Mouse (Mus musculus) myocyte (in vitro differentiated cells): Measurements from ENCODE around the gene Fgd3. TPM values are rescaled to one million over a fixed set of nuclear protein-coding genes. Genes with fewer than 3 reads are reported as not detected.
A peak's percentile ranks its signal among the peaks of the same experiment; 100 is the strongest.

Experiments
- H3K27me3 ChIP-seq: one replicate; pipeline ENCODE4 v1.6.1; 2011; ENCODE audit not compliant: control insufficient read depth, insufficient read depth, insufficient read length
- H3K36me3 ChIP-seq: one replicate; pipeline ENCODE4 v1.6.1; 2011; ENCODE audit not compliant: control insufficient read depth, insufficient read depth
- H3K4me2 ChIP-seq: one replicate; pipeline ENCODE4 v1.6.1; 2011; ENCODE audit warnings: low read depth, control low read depth
- H3K4me3 ChIP-seq: one replicate; pipeline ENCODE4 v1.5.1; 2011; ENCODE audit warnings: mild to moderate bottlenecking, control low read depth, moderate library complexity
- H3K79me2 ChIP-seq: one replicate; pipeline ENCODE4 v1.6.1; 2011; ENCODE audit not compliant: control insufficient read depth, insufficient read depth
- H3ac ChIP-seq: one replicate; pipeline ENCODE4 v1.6.1; 2011; ENCODE audit not compliant: control insufficient read depth, insufficient read length
- CEBPB ChIP-seq: IDR thresholded peaks from 2 replicates; pipeline ENCODE4 v1.6.1; 2011; ENCODE audit warnings: mild to moderate bottlenecking, moderate library complexity; ENCODE audit not compliant: poor library complexity, insufficient read depth, severe bottlenecking
- E2F4 ChIP-seq: IDR thresholded peaks from one replicate; pipeline ENCODE4 v1.6.1; 2011; ENCODE audit warnings: mild to moderate bottlenecking, control low read depth, moderate library complexity; ENCODE audit not compliant: insufficient read depth
- MAX ChIP-seq: IDR thresholded peaks from one replicate; pipeline ENCODE4 v1.6.1; 2011; ENCODE audit warnings: low read depth, mild to moderate bottlenecking, control low read depth
- MYOD1 ChIP-seq, 3 experiments: IDR thresholded peaks; one replicate each; pipeline ENCODE4 v1.6.1; 2011; ENCODE audit warnings: control low read depth in 2 of 3, low read depth in 2 of 3, mild to moderate bottlenecking in 2 of 3, moderate library complexity in 1 of 3; ENCODE audit not compliant: insufficient read length in 2 of 3, control insufficient read depth in 1 of 3
- MYOG ChIP-seq, 3 experiments: IDR thresholded peaks; one replicate each; pipeline ENCODE4 v1.6.1; 2011; ENCODE audit warnings: control low read depth in 2 of 3, low read depth in 2 of 3, mild to moderate bottlenecking in 2 of 3; ENCODE audit not compliant: insufficient read length in 2 of 3, control insufficient read depth in 1 of 3, insufficient read depth in 1 of 3
- POLR2A ChIP-seq: IDR thresholded peaks from one replicate; pipeline ENCODE4 v1.6.1; 2011; ENCODE audit warnings: low read depth, mild to moderate bottlenecking, control low read depth, moderate library complexity; ENCODE audit not compliant: insufficient read length
- POLR2AphosphoS2 ChIP-seq: IDR thresholded peaks from one replicate; pipeline ENCODE4 v1.6.1; 2011; ENCODE audit warnings: low read depth, control low read depth; ENCODE audit not compliant: insufficient read length
- REST ChIP-seq: IDR thresholded peaks from one replicate; pipeline ENCODE4 v1.6.1; 2011; ENCODE audit warnings: mild to moderate bottlenecking, control low read depth, moderate library complexity; ENCODE audit not compliant: insufficient read depth, insufficient read length
- SRF ChIP-seq: IDR thresholded peaks from one replicate; pipeline ENCODE4 v1.6.1; 2011; ENCODE audit warnings: low read depth; ENCODE audit not compliant: control insufficient read depth, insufficient read length
- TCF12 ChIP-seq: IDR thresholded peaks from one replicate; pipeline ENCODE4 v1.6.1; 2011; ENCODE audit warnings: mild to moderate bottlenecking, control low read depth; ENCODE audit not compliant: poor library complexity, insufficient read depth, severe bottlenecking
- TCF3 ChIP-seq: IDR thresholded peaks from one replicate; pipeline ENCODE4 v1.6.1; 2011; ENCODE audit warnings: low read depth, control low read depth; ENCODE audit not compliant: insufficient read length
- USF1 ChIP-seq: IDR thresholded peaks from one replicate; pipeline ENCODE4 v1.6.1; 2011; ENCODE audit warnings: low read depth, mild to moderate bottlenecking, control low read depth, moderate library complexity
- polyA plus RNA-seq: library from polyadenylated mRNA; unstranded; fragments of >200 nt; fragmentation: generic; extraction: Trizol; gene quantifications from one replicate; pipeline ENCODE4 v1.2.1, GENCODE M21; 2012; ENCODE audit warnings: missing spikeins

Gene Fgd3
- polyA plus RNA-seq, 1 experiment: 15.5 TPM

DNA sequence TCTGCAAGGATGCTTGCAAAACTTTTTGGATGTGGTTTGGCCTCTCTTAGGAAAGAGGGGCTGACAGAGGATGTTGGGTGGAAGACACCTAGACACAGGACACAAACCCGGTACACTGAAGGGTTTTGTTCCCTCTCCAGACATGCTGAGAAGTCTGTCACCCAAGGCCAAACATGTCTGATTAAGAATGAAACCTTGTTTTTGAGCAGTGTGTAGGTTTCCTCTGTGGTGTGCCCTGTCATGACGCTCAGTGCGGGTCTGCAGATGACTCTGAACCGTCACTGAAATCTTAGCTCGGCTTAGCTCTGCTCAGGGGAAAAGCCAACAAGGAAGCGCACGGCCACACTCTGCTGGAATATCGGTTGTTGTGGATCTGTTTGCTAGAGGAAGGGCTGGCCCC is 49.6 kb downstream of the Fgd3 start:
- no peak overlapping the region for H3ac ChIP-seq
- no peaks in the 10 kb centered on the region for H3K27me3 ChIP-seq
- no peak overlapping the region for H3K4me3 ChIP-seq
- TF ChIP-seq SRF: no peak
- no peak overlapping the region for H3K4me2 ChIP-seq
- peaks cover 18% of the 10 kb centered on the region for H3K36me3 ChIP-seq
- no peaks in the 10 kb centered on the region for H3K79me2 ChIP-seq

DNA sequence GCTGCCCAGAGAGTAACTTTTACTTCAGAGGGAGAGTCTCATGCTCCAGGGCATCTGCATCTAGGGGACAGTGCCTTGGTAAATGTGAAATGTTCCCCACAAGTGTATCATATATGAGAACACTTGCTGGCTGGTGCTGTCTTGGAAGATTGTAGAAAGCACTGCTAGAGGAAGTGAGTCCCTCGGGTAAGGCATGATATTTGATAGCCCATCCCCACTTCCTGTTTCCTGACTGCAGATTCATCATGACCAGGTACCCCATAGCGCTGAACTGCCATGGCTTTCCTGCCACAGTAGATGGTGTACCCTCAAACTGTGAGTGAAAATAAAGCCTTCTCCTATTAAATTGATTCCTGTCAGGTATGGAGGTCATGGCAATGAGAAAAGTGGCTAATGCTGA is 52.5 kb downstream of the Fgd3 start:
- TF ChIP-seq POLR2AphosphoS2: no peak
- TF ChIP-seq POLR2A: no peak
- TF ChIP-seq TCF12: no peak
- TF ChIP-seq USF1: no peak
- TF ChIP-seq MYOG (IDR thresholded peaks at IDR 0.05; ENCODE audit: control insufficient read depth in 1 of 3, insufficient read depth in 1 of 3, insufficient read length in 2 of 3, low read depth in 2 of 3): no peak
- no peak for TF ChIP-seq E2F4
- TF ChIP-seq CEBPB: no peak
- no peak for TF ChIP-seq MAX
- no peak for TF ChIP-seq SRF
- no peak for TF ChIP-seq REST
- no peak for TF ChIP-seq TCF3
- TF ChIP-seq MYOD1 (IDR thresholded peaks at IDR 0.05; ENCODE audit: control insufficient read depth in 1 of 3, insufficient read length in 2 of 3, low read depth in 2 of 3): no peak

DNA sequence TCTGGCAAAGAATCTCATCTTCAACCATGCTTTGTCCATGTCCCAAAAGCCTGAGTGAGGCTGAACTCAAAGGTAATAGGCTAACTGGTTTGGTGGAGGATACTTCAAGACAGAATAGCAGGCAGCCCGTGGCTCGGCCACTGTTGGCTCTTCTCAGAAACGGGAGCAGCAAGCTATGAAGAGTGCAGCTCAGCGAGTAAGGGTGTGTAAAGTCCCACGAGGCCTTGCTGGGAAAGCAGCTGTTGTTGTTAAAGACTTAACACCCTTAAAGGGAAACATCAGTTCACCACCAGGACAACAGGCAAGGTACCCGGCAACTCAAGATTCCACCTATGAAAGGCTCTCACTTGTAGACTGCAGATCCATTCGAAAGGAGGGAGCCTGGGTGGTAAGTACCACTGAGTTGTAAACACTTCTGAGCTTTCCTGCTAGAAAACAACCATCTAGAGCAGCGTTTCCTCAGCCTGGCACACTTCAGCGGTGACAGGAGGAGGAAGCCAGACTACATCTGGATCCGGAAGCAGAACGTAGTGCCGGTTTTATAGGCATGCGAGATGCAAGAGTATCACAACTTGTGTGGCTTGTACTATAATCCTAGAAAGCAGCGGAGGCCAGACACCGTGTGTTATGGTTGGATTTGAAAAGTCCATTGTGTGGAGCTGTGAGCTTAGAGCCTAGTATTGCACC is 59.9 kb downstream of the Fgd3 start:
- no peaks in the 10 kb centered on the region for H3K27me3 ChIP-seq
- H3K36me3 ChIP-seq: peaks cover 7% of the 10 kb centered on the region
- no peak overlapping the region for H3ac ChIP-seq
- TF ChIP-seq MYOG (IDR thresholded peaks at IDR 0.05; ENCODE audit: control insufficient read depth in 1 of 3, insufficient read depth in 1 of 3, insufficient read length in 2 of 3, low read depth in 2 of 3): peak in 1 of 3 experiments; percentile 20
- TF ChIP-seq MYOD1 (IDR thresholded peaks at IDR 0.05; ENCODE audit: control insufficient read depth in 1 of 3, insufficient read length in 2 of 3, low read depth in 2 of 3): peak in 1 of 3 experiments; percentile 24
- TF ChIP-seq SRF: no peak
- no peaks in the 10 kb centered on the region for H3K79me2 ChIP-seq
- H3K4me3 ChIP-seq: no peak overlapping the region
- H3K4me2 ChIP-seq: no peak overlapping the region

More for the DNA sequence above, 52.5 kb downstream of the Fgd3 start:
- Histone ChIP-seq H3K4me3 (no peak overlapping the region), H3K27me3 (no peaks in the 10 kb centered on the region), H3ac (no peak overlapping the region), H3K79me2 (no peaks in the 10 kb centered on the region), H3K4me2 (no peak overlapping the region), H3K36me3 (peaks cover 25% of the 10 kb centered on the region)

DNA sequence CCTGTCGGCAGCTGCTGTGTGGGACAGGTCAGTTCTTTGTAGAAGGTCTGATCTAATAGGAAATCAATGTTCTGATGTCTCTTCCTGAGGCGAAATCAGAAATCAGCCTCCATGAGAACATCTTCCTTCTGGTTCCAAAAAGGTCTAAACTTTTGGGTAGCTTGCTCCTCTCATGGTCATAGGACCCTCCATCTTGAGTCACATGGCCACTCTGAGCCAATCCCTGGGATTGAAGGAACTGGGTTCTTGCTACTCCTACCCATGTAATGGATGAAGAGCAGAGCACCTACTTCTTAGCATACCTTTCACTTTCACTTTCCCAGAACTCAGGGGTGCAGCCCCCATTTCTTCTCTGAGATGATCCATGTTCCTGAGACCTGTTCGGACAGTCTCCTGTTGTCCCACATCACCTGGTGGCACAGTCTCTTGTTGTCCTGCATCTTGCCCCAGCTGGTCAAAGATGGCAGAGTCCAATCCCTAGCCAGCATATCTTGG is 62.2 kb downstream of the Fgd3 start:
- Histone ChIP-seq H3K4me3 (no peak overlapping the region), H3K4me2 (no peak overlapping the region), H3ac (no peak overlapping the region), H3K79me2 (no peaks in the 10 kb centered on the region), H3K36me3 (peaks cover under 1% of the 10 kb centered on the region), H3K27me3 (no peaks in the 10 kb centered on the region)
- TF ChIP-seq TCF12 (no peak), POLR2A (no peak), MYOD1 (IDR thresholded peaks at IDR 0.05; ENCODE audit: control insufficient read depth in 1 of 3, insufficient read length in 2 of 3, low read depth in 2 of 3) (no peak), USF1 (peak; percentile 37), TCF3 (no peak), SRF (no peak)

DNA sequence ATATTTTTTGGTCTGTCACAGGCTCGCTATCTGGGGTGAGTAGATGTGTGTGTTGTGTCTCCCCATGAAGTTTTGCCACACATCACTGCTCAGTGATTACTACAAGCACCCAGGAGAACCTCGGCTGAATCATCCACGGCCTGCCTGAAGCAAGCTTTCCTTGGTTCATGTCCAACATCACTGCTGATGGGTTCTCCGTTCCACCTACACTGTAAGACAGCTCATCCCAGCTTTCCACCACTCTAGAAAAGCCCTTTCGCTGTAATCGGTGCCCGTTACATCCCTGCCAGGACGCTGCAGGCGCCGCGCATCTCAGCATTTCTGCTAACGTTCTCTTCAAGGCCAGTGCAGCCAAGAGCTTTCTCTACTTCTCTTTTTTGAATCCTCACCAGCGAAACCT is 67.4 kb downstream of the Fgd3 start:
- H3K27me3 ChIP-seq: no peaks in the 10 kb centered on the region
- no peak for TF ChIP-seq POLR2AphosphoS2
- TF ChIP-seq SRF: no peak
- no peak for TF ChIP-seq REST
- no peak for TF ChIP-seq TCF3
- TF ChIP-seq CEBPB: no peak
- TF ChIP-seq POLR2A: no peak
- TF ChIP-seq USF1: no peak
- no peak for TF ChIP-seq MYOD1 (IDR thresholded peaks at IDR 0.05; ENCODE audit: control insufficient read depth in 1 of 3, insufficient read length in 2 of 3, low read depth in 2 of 3)
- TF ChIP-seq E2F4: no peak
- no peak for TF ChIP-seq MAX
- no peak for TF ChIP-seq MYOG (IDR thresholded peaks at IDR 0.05; ENCODE audit: control insufficient read depth in 1 of 3, insufficient read depth in 1 of 3, insufficient read length in 2 of 3, low read depth in 2 of 3)
- no peak for TF ChIP-seq TCF12
- H3K4me2 ChIP-seq: no peak overlapping the region
- H3K4me3 ChIP-seq: no peak overlapping the region
- H3K79me2 ChIP-seq: no peaks in the 10 kb centered on the region
- no peaks in the 10 kb centered on the region for H3K36me3 ChIP-seq
- H3ac ChIP-seq: no peak overlapping the region

DNA sequence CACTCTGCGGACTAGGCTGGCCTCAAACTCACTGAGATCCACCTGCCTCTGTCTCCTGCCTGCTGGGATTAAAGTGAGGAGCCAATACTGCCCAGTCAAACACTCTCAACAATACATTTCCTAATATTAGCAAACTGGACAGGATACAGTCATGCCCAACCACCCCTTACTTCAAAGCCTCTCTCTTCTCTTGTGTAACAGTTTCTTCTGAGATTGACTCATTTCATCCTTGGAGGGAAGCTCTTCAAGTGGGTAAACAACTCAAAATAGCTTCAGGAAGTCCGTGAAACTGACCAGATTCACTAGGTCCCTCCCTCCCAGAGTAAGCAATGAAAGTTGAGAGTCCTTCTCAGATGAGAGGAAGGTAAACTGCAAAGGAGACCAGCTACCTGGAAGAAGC is 68.0 kb downstream of the Fgd3 start:
- no peak overlapping the region for H3K4me2 ChIP-seq
- TF ChIP-seq MYOD1 (IDR thresholded peaks at IDR 0.05; ENCODE audit: control insufficient read depth in 1 of 3, insufficient read length in 2 of 3, low read depth in 2 of 3) (no peak), REST (no peak), SRF (no peak), CEBPB (no peak), MYOG (IDR thresholded peaks at IDR 0.05; ENCODE audit: control insufficient read depth in 1 of 3, insufficient read depth in 1 of 3, insufficient read length in 2 of 3, low read depth in 2 of 3) (no peak), TCF12 (no peak), USF1 (no peak), TCF3 (no peak), MAX (no peak), POLR2AphosphoS2 (no peak), E2F4 (no peak), POLR2A (no peak)

More for the DNA sequence above, 68.0 kb downstream of the Fgd3 start:
- Histone ChIP-seq H3K36me3 (no peaks in the 10 kb centered on the region), H3ac (no peak overlapping the region), H3K4me3 (no peak overlapping the region), H3K27me3 (no peaks in the 10 kb centered on the region), H3K79me2 (no peaks in the 10 kb centered on the region)
